Mouse (Mus musculus) midbrain, embryonic 15.5 days (tissue): ENCODE data around the gene Aldoart2. TPM values are rescaled to one million over a fixed set of nuclear protein-coding genes. Genes with fewer than 3 reads are reported as not detected.
A peak's percentile ranks its signal among the peaks of the same experiment; 100 is the strongest.
"Not testable (repeated sequence)": the region's sequence is repeated elsewhere in the genome, so short reads cannot be mapped to it uniquely, and the experiment has no call there.

Experiments used
- ATAC-seq: fragments of 200-750 bp; cut with Nextera tagmentation; replicated peaks from 2 replicates; pipeline ENCODE4 v1.8.0; 2017; ENCODE audit warnings: moderate TSS enrichment
- H3K27ac ChIP-seq: fragments of 300-500 bp; sonication (generic); 2 replicates; pipeline ENCODE4 v1.5.1; 2015; ENCODE audit warnings: mild to moderate bottlenecking, inconsistent platforms
- H3K27me3 ChIP-seq: fragments of 300-500 bp; sonication (generic); replicated peaks from 2 replicates; pipeline ENCODE4 v1.6.1; 2015; ENCODE audit warnings: inconsistent platforms
- H3K36me3 ChIP-seq: fragments of 300-500 bp; sonication (generic); replicated peaks from 2 replicates; pipeline ENCODE4 v1.6.1; 2015; ENCODE audit warnings: inconsistent platforms
- H3K4me1 ChIP-seq: fragments of 300-500 bp; sonication (generic); 2 replicates; pipeline ENCODE4 v1.6.1; 2015; ENCODE audit warnings: inconsistent platforms
- H3K4me2 ChIP-seq: fragments of 300-500 bp; sonication (generic); 2 replicates; pipeline ENCODE4 v1.6.1; 2015; ENCODE audit warnings: inconsistent platforms, mild to moderate bottlenecking, moderate library complexity
- H3K4me3 ChIP-seq: fragments of 300-500 bp; sonication (generic); 2 replicates; pipeline ENCODE4 v1.5.1; 2015; ENCODE audit warnings: mild to moderate bottlenecking, inconsistent platforms
- H3K9ac ChIP-seq: fragments of 300-500 bp; sonication (generic); 2 replicates; pipeline ENCODE4 v1.6.1; 2015; ENCODE audit warnings: mild to moderate bottlenecking, inconsistent platforms
- H3K9me3 ChIP-seq: fragments of 300-500 bp; sonication (generic); 2 replicates; pipeline ENCODE4 v1.6.1; 2016; ENCODE audit warnings: inconsistent platforms
- WGBS: fragments of 180-500 bp; shearing (Covaris S2); methylation state at CpG from one replicate; pipeline ENCODE4 v1.1.7; 2015; ENCODE audit warnings: mixed read lengths; 5-methylcytosine and 5-hydroxymethylcytosine counted together
- polyA plus RNA-seq: library from polyadenylated mRNA; unstranded; fragments of >200 nt; fragmentation: Nextera tagmentation; extraction: Ambion mirVana; gene quantifications from 2 replicates; pipeline ENCODE4 v1.2.1, GENCODE M21; 2015

The Aldoart2 gene
- polyA plus RNA-seq, 1 experiment from 2014 or later, result not detected

DNA sequence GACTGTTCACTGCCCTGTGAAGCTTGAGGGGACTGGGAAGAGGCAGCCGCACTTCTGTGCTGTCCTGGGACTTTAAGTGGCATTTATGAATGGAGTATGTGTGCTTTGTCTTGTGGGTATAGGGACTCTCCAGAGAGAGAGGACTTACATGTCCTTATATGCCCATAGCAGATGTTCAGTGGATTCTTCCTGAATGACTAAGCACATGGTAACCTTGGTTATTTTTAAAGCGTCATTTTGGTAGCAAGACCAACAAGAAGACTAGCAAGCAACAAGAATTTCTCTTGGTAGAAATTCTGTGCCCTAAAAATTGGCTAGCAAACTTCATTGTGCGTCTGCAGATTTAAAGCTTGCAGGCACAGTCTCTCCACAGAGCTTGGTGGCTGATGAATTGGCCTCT lies 1.3 kb upstream of the Aldoart2 start:
- H3K4me1 ChIP-seq, result peaks cover 4% of the 10 kb centered on the region; the same call in 1 of the 2 replicates
- no peak overlapping the region for H3K27ac ChIP-seq
- no peaks in the 10 kb centered on the region for H3K9me3 ChIP-seq
- no peak overlapping the region for H3K4me2 ChIP-seq
- ATAC-seq, result no peak
- no peak overlapping the region for H3K9ac ChIP-seq
- no peaks in the 10 kb centered on the region for H3K36me3 ChIP-seq
- 96% methylated on average over 3 of the region's 3 CpGs for WGBS
- H3K4me3 ChIP-seq, result no peak overlapping the region
- H3K27me3 ChIP-seq, result no peaks in the 10 kb centered on the region

GRCm38 (mm10) chr12:55564187-55564963 lies 664 bp upstream of the Aldoart2 start:
- H3K4me1 ChIP-seq, result peaks cover 4% of the 10 kb centered on the region; the same call in 1 of the 2 replicates
- no peak overlapping the region for H3K4me2 ChIP-seq
- H3K36me3 ChIP-seq, result no peaks in the 10 kb centered on the region
- 86% methylated on average over 9 of the region's 9 CpGs for WGBS
- no peak overlapping the region for H3K4me3 ChIP-seq
- ATAC-seq, result no peak
- no peaks in the 10 kb centered on the region for H3K9me3 ChIP-seq
- no peak overlapping the region for H3K9ac ChIP-seq
- no peak overlapping the region for H3K27ac ChIP-seq
- H3K27me3 ChIP-seq, result no peaks in the 10 kb centered on the region

GRCm38 (mm10) chr12:55565867-55566266 lies 828 bp downstream of the Aldoart2 start:
- Histone ChIP-seq H3K4me2 (no peak overlapping the region), H3K9me3 (no peaks in the 10 kb centered on the region), H3K9ac (no peak overlapping the region), H3K27me3 (no peaks in the 10 kb centered on the region), H3K36me3 (no peaks in the 10 kb centered on the region), H3K27ac (no peak overlapping the region), H3K4me3 (no peak overlapping the region), H3K4me1 (no peaks in the 10 kb centered on the region)
- WGBS, result 77% methylated on average over 9 of the region's 9 CpGs
- no peak for ATAC-seq

DNA sequence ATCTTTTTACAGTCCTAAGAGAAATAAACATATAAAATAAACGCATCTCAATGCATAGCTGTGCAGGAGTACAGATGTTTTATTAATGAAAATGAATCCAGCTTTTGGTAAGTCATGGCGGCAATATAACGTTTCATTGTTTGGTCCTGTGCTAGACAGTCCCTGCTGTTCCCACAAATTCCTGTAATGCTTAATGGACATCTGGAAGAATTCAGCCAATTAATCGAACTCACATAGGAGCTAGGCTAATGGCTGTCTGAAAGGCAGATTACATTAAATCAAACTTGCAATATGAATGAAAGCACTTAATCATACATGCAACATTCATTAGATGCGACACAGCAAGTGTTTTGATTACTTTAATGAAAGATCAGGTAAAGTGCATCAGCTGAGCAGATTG lies 1.8 kb downstream of the Aldoart2 start:
- Histone ChIP-seq H3K27me3 (no peaks in the 10 kb centered on the region), H3K4me3 (no peak overlapping the region), H3K27ac (no peak overlapping the region), H3K9me3 (no peaks in the 10 kb centered on the region), H3K4me2 (no peak overlapping the region), H3K36me3 (no peaks in the 10 kb centered on the region), H3K4me1 (no peaks in the 10 kb centered on the region), H3K9ac (no peak overlapping the region)
- WGBS, result 71% methylated on average over 5 of the region's 5 CpGs
- no peak for ATAC-seq

DNA sequence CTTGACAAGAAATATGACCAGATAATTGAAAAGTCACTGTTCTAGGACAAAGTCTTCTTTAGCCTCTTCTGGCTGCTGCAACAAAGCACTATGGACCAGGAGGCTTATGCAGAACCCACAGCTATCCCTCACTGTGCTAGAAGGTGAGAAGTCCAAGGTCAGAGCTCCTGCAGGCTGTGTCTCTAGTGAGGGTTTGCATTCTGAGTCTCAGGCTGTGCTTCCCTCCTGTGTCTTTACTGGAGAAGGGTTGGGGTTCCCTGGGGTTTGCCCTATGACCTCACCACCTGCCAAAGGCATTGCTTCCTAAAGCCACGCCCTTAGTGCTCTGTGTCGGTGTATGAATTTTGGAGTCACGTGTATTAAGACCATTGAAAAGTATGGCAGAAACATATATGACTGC lies 3.4 kb downstream of the Aldoart2 start:
- H3K9me3 ChIP-seq, result no peaks in the 10 kb centered on the region
- H3K36me3 ChIP-seq, result no peaks in the 10 kb centered on the region
- no peak for ATAC-seq
- H3K27me3 ChIP-seq, result no peaks in the 10 kb centered on the region
- no peak overlapping the region for H3K4me3 ChIP-seq
- no peaks in the 10 kb centered on the region for H3K4me1 ChIP-seq
- no peak overlapping the region for H3K9ac ChIP-seq
- 77% methylated on average over 3 of the region's 3 CpGs for WGBS
- no peak overlapping the region for H3K4me2 ChIP-seq
- H3K27ac ChIP-seq, result no peak overlapping the region

DNA sequence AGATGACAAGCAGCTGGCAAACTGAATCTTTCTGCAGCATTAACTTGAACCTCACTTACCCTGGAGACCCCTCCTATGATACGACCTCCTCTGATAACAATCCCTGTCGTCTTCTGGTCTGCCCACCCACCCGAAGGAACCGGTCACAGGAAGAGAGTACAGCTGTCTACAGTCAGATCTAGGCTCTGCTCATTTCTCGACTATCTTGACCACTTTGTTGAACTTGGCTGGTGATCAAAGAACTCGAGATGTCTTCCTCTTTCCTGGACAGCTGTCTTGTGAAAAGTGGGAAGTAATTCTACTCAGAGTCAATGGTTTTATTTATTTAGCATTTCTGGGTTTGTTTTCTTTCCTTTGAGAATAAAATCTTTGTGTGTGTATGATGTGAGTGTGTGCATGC lies 4.6 kb downstream of the Aldoart2 start:
- ATAC-seq, result no peak
- WGBS, result 81% methylated on average over 6 of the region's 6 CpGs
- Histone ChIP-seq H3K9ac (no peak overlapping the region), H3K9me3 (no peaks in the 10 kb centered on the region), H3K4me2 (no peak overlapping the region), H3K4me1 (peaks cover 4% of the 10 kb centered on the region; the same call in 1 of the 2 replicates), H3K27ac (no peak overlapping the region), H3K36me3 (no peaks in the 10 kb centered on the region), H3K27me3 (no peaks in the 10 kb centered on the region), H3K4me3 (no peak overlapping the region)

DNA sequence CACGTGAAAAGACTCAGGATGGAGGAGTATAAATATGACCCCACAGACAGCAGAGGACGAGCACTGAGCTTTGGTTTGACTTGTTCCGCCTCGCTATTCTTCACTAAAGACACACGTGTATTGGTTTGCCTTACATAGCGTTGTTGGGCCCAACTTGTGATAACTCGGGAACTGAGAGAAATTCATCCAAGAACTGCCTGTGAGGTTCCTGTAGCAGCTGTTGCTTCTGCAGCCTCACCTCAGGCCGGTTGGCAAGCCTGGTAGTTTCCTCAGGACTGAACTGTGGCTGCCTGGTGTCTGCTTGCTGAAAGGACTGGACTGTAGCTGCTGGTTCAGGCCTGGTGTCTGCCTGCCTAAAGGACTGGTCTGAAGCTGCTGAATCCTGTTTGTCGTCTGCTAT lies 5.6 kb downstream of the Aldoart2 start:
- Histone ChIP-seq H3K27ac (no peak overlapping the region), H3K36me3 (no peaks in the 10 kb centered on the region), H3K9me3 (no peaks in the 10 kb centered on the region), H3K27me3 (no peaks in the 10 kb centered on the region), H3K9ac (no peak overlapping the region), H3K4me2 (no peak overlapping the region), H3K4me1 (peaks cover 4% of the 10 kb centered on the region; the same call in 1 of the 2 replicates), H3K4me3 (no peak overlapping the region)
- no peak for ATAC-seq
- 90% methylated on average over 9 of the region's 9 CpGs for WGBS

DNA sequence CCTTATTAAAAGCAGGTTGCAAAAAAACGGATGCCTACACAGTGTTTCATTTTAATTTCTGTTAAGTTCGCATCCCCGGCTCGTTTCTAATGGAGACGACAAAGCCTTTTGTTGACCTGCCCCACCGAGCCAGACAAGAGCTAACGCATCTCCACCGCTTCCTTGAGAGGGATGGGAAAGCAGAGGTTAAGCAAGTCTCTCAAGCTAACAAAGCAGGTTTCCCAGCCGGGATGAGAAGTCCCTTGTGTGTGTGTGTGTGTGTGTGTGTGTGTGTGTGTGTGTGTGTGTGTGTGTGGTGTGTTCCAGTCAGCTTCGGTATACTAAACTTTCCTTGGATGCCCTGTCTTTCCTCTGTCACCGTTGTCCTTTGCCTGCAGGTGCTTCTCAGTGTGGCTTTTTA lies 6.1 kb downstream of the Aldoart2 start:
- H3K36me3 ChIP-seq, result no peaks in the 10 kb centered on the region
- ATAC-seq, result no peak
- 67% methylated on average over 11 of the region's 11 CpGs for WGBS
- peaks cover 4% of the 10 kb centered on the region; the same call in 1 of the 2 replicates for H3K4me1 ChIP-seq
- H3K9ac ChIP-seq, result no peak overlapping the region
- H3K4me2 ChIP-seq, result no peak overlapping the region
- H3K4me3 ChIP-seq, result no peak overlapping the region
- no peaks in the 10 kb centered on the region for H3K9me3 ChIP-seq
- H3K27ac ChIP-seq, result no peak overlapping the region
- no peaks in the 10 kb centered on the region for H3K27me3 ChIP-seq

DNA sequence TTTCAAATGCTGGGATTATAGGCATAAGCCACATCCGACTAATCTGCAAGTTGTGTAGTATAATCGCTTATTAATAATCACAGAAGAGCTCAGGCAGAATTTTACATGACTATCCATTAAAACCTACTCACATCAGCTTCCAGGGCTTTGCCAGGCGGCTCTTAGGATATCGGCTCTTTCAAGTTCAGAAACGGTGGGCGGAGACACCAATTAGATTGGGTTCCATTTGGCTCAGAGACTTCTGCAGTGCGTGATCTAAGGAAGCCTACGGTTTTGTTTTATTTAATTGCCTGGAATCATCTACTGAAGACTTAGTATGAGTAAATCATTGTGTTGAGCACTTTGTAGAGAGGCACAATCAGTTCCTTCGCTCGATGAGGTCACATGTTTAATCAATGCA lies 6.6 kb downstream of the Aldoart2 start:
- no peak overlapping the region for H3K27ac ChIP-seq
- 78% methylated on average over 10 of the region's 10 CpGs for WGBS
- no peak overlapping the region for H3K4me2 ChIP-seq

DNA sequence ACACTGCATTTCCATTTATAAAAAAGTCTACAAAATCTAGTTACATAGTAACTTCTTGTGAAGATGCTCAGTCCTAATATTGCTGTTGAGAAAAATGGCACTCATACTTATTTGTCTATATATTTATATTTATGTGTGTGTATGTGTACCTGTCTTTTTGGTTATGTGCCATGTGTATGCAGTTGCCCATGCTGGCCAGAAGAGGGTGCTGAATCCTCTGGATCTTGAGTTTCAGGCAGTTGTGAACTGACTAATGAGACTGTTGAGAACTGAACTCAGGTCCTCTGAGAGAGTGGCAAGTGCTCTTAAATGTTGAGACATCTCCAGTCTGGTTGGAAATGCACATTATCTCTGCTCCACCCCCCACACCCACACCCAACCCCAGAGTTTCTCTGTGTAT lies 8.1 kb downstream of the Aldoart2 start:
- ATAC-seq, result no peak
- Histone ChIP-seq H3K27ac (no peak overlapping the region), H3K4me2 (no peak overlapping the region), H3K4me3 (no peak overlapping the region), H3K36me3 (no peaks in the 10 kb centered on the region), H3K4me1 (peaks cover 4% of the 10 kb centered on the region; the same call in 1 of the 2 replicates), H3K27me3 (no peaks in the 10 kb centered on the region), H3K9ac (no peak overlapping the region), H3K9me3 (no peaks in the 10 kb centered on the region)

More for the DNA sequence above, 6.6 kb downstream of the Aldoart2 start:
- Histone ChIP-seq H3K36me3 (no peaks in the 10 kb centered on the region), H3K4me3 (no peak overlapping the region), H3K27me3 (no peaks in the 10 kb centered on the region), H3K9ac (no peak overlapping the region), H3K4me1 (peaks cover 4% of the 10 kb centered on the region; the same call in 1 of the 2 replicates), H3K9me3 (no peaks in the 10 kb centered on the region)
- no peak for ATAC-seq

DNA sequence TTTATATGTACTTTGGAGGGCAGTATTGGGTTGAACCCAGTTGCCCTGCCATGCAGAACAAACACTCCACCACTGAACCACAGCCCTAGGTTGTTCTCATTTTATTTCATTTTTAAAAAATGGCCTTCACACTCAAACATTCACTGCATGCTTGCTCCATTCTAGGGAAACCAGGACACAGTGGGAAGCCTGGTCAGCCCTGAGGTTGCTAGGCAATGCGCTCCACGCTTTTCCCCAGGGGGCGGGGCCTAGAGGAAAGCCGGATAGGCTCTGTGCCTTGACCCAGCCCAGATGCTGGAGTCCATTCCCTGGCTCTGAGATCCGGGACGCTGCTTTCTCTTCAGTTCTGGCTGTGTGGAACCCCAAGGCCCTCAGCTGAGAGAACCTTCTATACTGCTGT lies 8.8 kb downstream of the Aldoart2 start:
- WGBS, result 2% methylated on average over 6 of the region's 6 CpGs
- Histone ChIP-seq H3K4me2 (no peak overlapping the region), H3K27ac (no peak overlapping the region), H3K4me3 (no peak overlapping the region), H3K9me3 (no peaks in the 10 kb centered on the region), H3K36me3 (no peaks in the 10 kb centered on the region), H3K27me3 (no peaks in the 10 kb centered on the region), H3K9ac (no peak overlapping the region), H3K4me1 (peaks cover 4% of the 10 kb centered on the region; the same call in 1 of the 2 replicates)
- ATAC-seq, result peak; percentile 67

DNA sequence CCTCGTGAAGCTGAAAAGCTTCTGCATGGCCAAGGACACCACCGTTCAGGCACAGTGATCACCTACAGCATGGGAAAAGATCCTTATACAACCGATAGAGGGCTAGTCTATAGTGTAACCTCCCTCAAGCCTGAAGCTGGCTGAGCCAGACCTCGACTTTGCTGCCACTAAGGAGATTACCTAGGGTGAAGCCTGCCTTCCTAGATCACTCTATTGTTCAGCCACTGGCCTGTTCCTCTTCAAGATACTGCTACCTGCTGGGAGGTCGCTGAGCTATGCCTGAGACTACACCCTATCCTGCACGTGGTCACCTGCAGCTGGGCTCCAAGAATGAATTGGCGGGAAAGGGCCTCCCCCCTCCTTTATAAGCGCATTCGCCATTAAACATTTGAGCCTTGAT lies 21.9 kb downstream of the Aldoart2 start:
- not testable (repeated sequence) for H3K9me3 ChIP-seq, H3K9ac ChIP-seq, ATAC-seq, H3K4me3 ChIP-seq, H3K4me1 ChIP-seq, H3K4me2 ChIP-seq, H3K27me3 ChIP-seq, H3K27ac ChIP-seq, H3K36me3 ChIP-seq
- 47% methylated on average over 9 of the region's 9 CpGs for WGBS

GRCm38 (mm10) chr12:55598537-55598886 lies 33.5 kb downstream of the Aldoart2 start:
- Histone ChIP-seq H3K9ac (no peak overlapping the region), H3K4me2 (peak overlapping the region; percentile 96), H3K4me1 (peaks cover 27% of the 10 kb centered on the region), H3K9me3 (no peaks in the 10 kb centered on the region), H3K36me3 (no peaks in the 10 kb centered on the region), H3K27ac (no peak overlapping the region), H3K27me3 (peaks cover 53% of the 10 kb centered on the region), H3K4me3 (peak overlapping the region; percentile 46)
- no peak; the same call in 1 of the 2 replicates for ATAC-seq
- 4% methylated on average over 7 of the region's 7 CpGs for WGBS
